Mouse (Mus musculus) liver, postnatal 0 days (tissue): ENCODE measurements at regions not wholly inside any gene's neighbourhood (a gene's known extent, or its start where the extent isn't known, plus 50 kb on each side); places are given as distances from the start of the nearest gene placed in this dataset.
A peak's percentile ranks its signal among the peaks of the same experiment; 100 is the strongest.

Source experiments
- ATAC-seq: fragments of 200-750 bp; cut with Nextera tagmentation; 2 replicates; pipeline ENCODE4 v1.8.0; 2017; ENCODE audit warnings: mild to moderate bottlenecking, moderate library complexity
- DNase-seq: peaks from one replicate; pipeline ENCODE4 v3.0.0-alpha.2; 2016
- H3K27ac ChIP-seq: fragments of 300-500 bp; sonication (generic); 2 replicates; pipeline ENCODE4 v1.5.1; 2014; ENCODE audit warnings: antibody characterized with exemption, moderate library complexity, mild to moderate bottlenecking, low read depth
- H3K27me3 ChIP-seq: fragments of 300-500 bp; sonication (generic); 2 replicates; pipeline ENCODE4 v1.6.1; 2014; ENCODE audit warnings: low read length, control low read depth, mixed read lengths; ENCODE audit not compliant: insufficient read depth
- H3K36me3 ChIP-seq: fragments of 300-500 bp; sonication (generic); replicated peaks from 2 replicates; pipeline ENCODE4 v1.6.1; 2014; ENCODE audit warnings: mild to moderate bottlenecking, control low read depth, low read length, moderate library complexity, mixed read lengths; ENCODE audit not compliant: insufficient read depth
- H3K4me1 ChIP-seq: fragments of 300-500 bp; sonication (generic); 2 replicates; pipeline ENCODE4 v1.6.1; 2014; ENCODE audit warnings: antibody characterized with exemption, mild to moderate bottlenecking, control low read depth; ENCODE audit not compliant: insufficient read depth
- H3K4me2 ChIP-seq: fragments of 300-500 bp; sonication (generic); 2 replicates; pipeline ENCODE4 v1.6.1; 2014; ENCODE audit warnings: low read depth, mild to moderate bottlenecking, low read length, moderate library complexity, mixed read lengths
- H3K4me3 ChIP-seq: fragments of 300-500 bp; sonication (generic); 2 replicates; pipeline ENCODE4 v1.5.1; 2014; ENCODE audit warnings: low read depth, low read length
- H3K9ac ChIP-seq: fragments of 300-500 bp; sonication (generic); replicated peaks from 2 replicates; pipeline ENCODE4 v1.6.1; 2014; ENCODE audit warnings: mild to moderate bottlenecking, moderate library complexity
- H3K9me3 ChIP-seq: fragments of 300-500 bp; sonication (generic); 2 replicates; pipeline ENCODE4 v1.6.1; 2016; ENCODE audit warnings: mild to moderate bottlenecking, control low read depth, low read length, mixed read lengths
- CTCF ChIP-seq: sonication (generic); IDR thresholded peaks from 2 replicates; pipeline ENCODE4 v1.5.1; 2016; ENCODE audit warnings: antibody characterized with exemption, low read depth
- EP300 ChIP-seq: IDR thresholded peaks from 2 replicates; pipeline ENCODE4 v1.6.1; 2016; ENCODE audit warnings: antibody characterized with exemption, low read depth, mild to moderate bottlenecking
- WGBS: fragments of 180-500 bp; shearing (Covaris S2); extraction: QIAGEN DNeasy Blood & Tissue Kit; methylation state at CpG from one replicate; pipeline ENCODE4 v1.1.7; 2014; ENCODE audit not compliant: insufficient replicate concordance; 5-methylcytosine and 5-hydroxymethylcytosine counted together

GRCm38 (mm10) chr3:39987710-39988109 lies 543.4 kb upstream of the Intu start:
- Histone ChIP-seq H3K4me2 (no peak overlapping the region), H3K4me1 (no peaks in the 10 kb centered on the region), H3K9ac (no peak overlapping the region), H3K4me3 (no peak overlapping the region), H3K27ac (no peak overlapping the region), H3K36me3 (no peaks in the 10 kb centered on the region), H3K27me3 (no peaks in the 10 kb centered on the region), H3K9me3 (0 out of 2 replicates have a peak, but pooled peaks cover 3% of the 10 kb centered on the region)
- ATAC-seq (no peak), DNase-seq (no peak)
- WGBS, result 71% methylated on average over 1 of the region's 1 CpGs
- TF ChIP-seq EP300, result no peak
- no peak for TF ChIP-seq CTCF

- Histone ChIP-seq H3K36me3 (no peaks in the 10 kb centered on the region), H3K4me3 (no peak overlapping the region), H3K27ac (no peak overlapping the region), H3K9ac (no peak overlapping the region), H3K4me1 (no peaks in the 10 kb centered on the region), H3K4me2 (no peak overlapping the region), H3K9me3 (no peaks in the 10 kb centered on the region), H3K27me3 (no peaks in the 10 kb centered on the region)
- no peak for ATAC-seq
- TF ChIP-seq EP300, result no peak
- TF ChIP-seq CTCF, result peak; percentile 44
- DNase-seq, result peak; percentile 27
- 41% methylated on average over 5 of the region's 5 CpGs for WGBS
These were observed 532.5 kb upstream of the Intu start for GRCm38 (mm10) chr3:39998628-39999027.

- Histone ChIP-seq H3K9ac (no peak overlapping the region), H3K36me3 (no peaks in the 10 kb centered on the region)
- no peak for ATAC-seq
These were observed 531.2 kb upstream of the Intu start for GRCm38 (mm10) chr3:39999846-40000245.

GRCm38 (mm10) chr3:40002838-40003237 lies 528.2 kb upstream of the Intu start:
- H3K36me3 ChIP-seq, result no peaks in the 10 kb centered on the region
- H3K27me3 ChIP-seq, result no peaks in the 10 kb centered on the region
- TF ChIP-seq EP300 (no peak), CTCF (no peak)
- WGBS, result 63% methylated on average over 3 of the region's 3 CpGs
- H3K4me2 ChIP-seq, result no peak overlapping the region
- no peaks in the 10 kb centered on the region for H3K4me1 ChIP-seq
- ATAC-seq (no peak), DNase-seq (no peak)
- no peaks in the 10 kb centered on the region for H3K9me3 ChIP-seq
- H3K4me3 ChIP-seq, result no peak overlapping the region
- H3K27ac ChIP-seq, result no peak overlapping the region
- no peak overlapping the region for H3K9ac ChIP-seq

More at GRCm38 (mm10) chr3:39999846-40000245, 531.2 kb upstream of the Intu start:
- no peak overlapping the region for H3K4me2 ChIP-seq
- DNase-seq, result no peak
- no peak overlapping the region for H3K4me3 ChIP-seq
- no peaks in the 10 kb centered on the region for H3K4me1 ChIP-seq
- no peak for TF ChIP-seq EP300
- TF ChIP-seq CTCF, result no peak
- 81% methylated on average over 1 of the region's 1 CpGs for WGBS
- no peaks in the 10 kb centered on the region for H3K9me3 ChIP-seq
- no peaks in the 10 kb centered on the region for H3K27me3 ChIP-seq
- no peak overlapping the region for H3K27ac ChIP-seq

- ATAC-seq, result no peak
- no peaks in the 10 kb centered on the region for H3K4me1 ChIP-seq
- no peak overlapping the region for H3K4me3 ChIP-seq
- no peaks in the 10 kb centered on the region for H3K27me3 ChIP-seq
- no peak overlapping the region for H3K4me2 ChIP-seq
- DNase-seq, result no peak
- 71% methylated on average over 5 of the region's 5 CpGs for WGBS
- no peak overlapping the region for H3K27ac ChIP-seq
- TF ChIP-seq CTCF (no peak), EP300 (no peak)
- no peak overlapping the region for H3K9ac ChIP-seq
- H3K9me3 ChIP-seq, result no peaks in the 10 kb centered on the region
- H3K36me3 ChIP-seq, result no peaks in the 10 kb centered on the region
These were observed 521.0 kb upstream of the Intu start for GRCm38 (mm10) chr3:40010051-40010450.

- H3K4me3 ChIP-seq, result no peak overlapping the region
- TF ChIP-seq EP300, result no peak
- TF ChIP-seq CTCF, result no peak
- H3K9ac ChIP-seq, result no peak overlapping the region
- DNase-seq, result no peak
- H3K27me3 ChIP-seq, result no peaks in the 10 kb centered on the region
- H3K36me3 ChIP-seq, result no peaks in the 10 kb centered on the region
- 51% methylated on average over 2 of the region's 2 CpGs for WGBS
- H3K4me2 ChIP-seq, result no peak overlapping the region
- H3K27ac ChIP-seq, result no peak overlapping the region
- ATAC-seq, result no peak
- H3K4me1 ChIP-seq, result no peaks in the 10 kb centered on the region
- H3K9me3 ChIP-seq, result no peaks in the 10 kb centered on the region
These were observed 509.4 kb upstream of the Intu start for GRCm38 (mm10) chr3:40021682-40022081.

GRCm38 (mm10) chr3:40027713-40028112 lies 503.4 kb upstream of the Intu start:
- DNase-seq, result no peak
- H3K4me1 ChIP-seq, result no peaks in the 10 kb centered on the region
- ATAC-seq, result no peak
- H3K9me3 ChIP-seq, result no peaks in the 10 kb centered on the region
- H3K4me2 ChIP-seq, result no peak overlapping the region
- no peak overlapping the region for H3K4me3 ChIP-seq
- H3K27ac ChIP-seq, result no peak overlapping the region
- H3K9ac ChIP-seq, result no peak overlapping the region
- no peaks in the 10 kb centered on the region for H3K27me3 ChIP-seq
- no peaks in the 10 kb centered on the region for H3K36me3 ChIP-seq
- TF ChIP-seq CTCF (no peak), EP300 (no peak)
